Mouse (Mus musculus) megakaryocyte-erythroid progenitor cell, adult 5-6 weeks (primary cell): ENCODE measurements around the gene Clpp. TPM values are rescaled to one million over a fixed set of nuclear protein-coding genes. Genes with fewer than 3 reads are reported as not detected.

Experiments
- ATAC-seq: replicated peaks from 2 replicates; pipeline ENCODE4 v1.8.0; 2016; ENCODE audit warnings: mild to moderate bottlenecking, inconsistent platforms; ENCODE audit not compliant: severe bottlenecking, poor library complexity, low FRiP score, low TSS enrichment
- total RNA-seq, 2 experiments: library from RNA; stranded (forward) in 1 of 2; stranded (reverse) in 1 of 2; fragments of 200-1000, 215-1000 nt in 1 of 2; fragments of >200 nt in 1 of 2; fragmentation: Nextera tagmentation in 1 of 2; gene quantifications; 2 replicates each; pipeline ENCODE4 v1.2.3; 2014 to 2017

Clpp gene
- 89.2 and 116 TPM in 2 replicates for total RNA-seq (2014; fragmentation: Nextera tagmentation)
- total RNA-seq (2017) = 83.2 and 135 TPM in 2 replicates

DNA sequence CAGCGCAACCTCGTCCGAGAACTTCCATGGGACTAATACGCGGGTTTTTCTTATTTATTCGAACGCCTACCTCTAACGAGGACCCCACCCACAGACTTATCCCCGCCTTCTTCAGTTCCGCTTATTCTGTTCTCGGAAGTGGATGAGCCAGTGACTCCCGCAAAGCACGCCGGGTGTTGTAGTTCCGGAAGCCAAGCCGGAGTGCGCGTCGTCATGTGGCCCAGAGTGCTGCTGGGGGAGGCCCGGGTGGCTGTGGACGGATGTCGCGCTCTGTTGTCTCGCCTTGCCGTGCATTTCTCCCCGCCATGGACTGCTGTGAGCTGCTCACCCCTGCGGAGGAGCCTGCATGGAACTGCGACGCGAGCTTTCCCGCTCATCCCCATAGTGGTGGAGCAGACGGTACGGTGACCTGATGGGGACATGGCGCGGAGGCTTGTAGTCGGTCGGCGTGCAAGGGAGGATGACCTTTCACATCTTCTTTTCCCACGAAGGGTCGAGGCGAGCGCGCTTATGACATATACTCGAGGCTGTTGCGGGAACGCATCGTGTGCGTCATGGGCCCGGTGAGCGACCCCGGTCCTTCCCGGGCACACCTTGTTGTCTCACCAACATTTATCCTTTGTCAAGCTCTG, at the start of gene Clpp:
Clpp (plus strand) TSS at position 191 of the 632 bp plus-strand sequence.
- peak; percentile 96 for ATAC-seq

DNA sequence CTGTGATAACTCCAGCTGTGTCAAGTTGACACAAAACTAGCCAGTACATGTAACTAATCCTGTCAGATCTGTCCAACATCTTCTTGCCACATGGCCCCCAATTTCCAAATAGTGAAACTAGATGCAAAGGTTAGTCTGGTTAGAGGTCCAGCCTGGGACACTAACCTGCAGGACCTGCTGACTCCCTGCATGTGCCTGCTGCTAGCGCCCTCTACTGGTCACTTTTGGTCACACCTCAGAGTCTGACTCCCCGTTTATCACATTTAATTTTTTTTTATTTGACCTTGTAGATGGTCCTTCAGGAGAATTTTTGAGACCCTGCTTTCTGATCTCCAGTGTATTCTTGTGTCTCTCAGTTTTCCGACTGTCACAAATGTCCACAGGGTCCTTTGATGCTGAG, 39.2 kb upstream of the Clpp start:
- ATAC-seq = peak; percentile 74

DNA sequence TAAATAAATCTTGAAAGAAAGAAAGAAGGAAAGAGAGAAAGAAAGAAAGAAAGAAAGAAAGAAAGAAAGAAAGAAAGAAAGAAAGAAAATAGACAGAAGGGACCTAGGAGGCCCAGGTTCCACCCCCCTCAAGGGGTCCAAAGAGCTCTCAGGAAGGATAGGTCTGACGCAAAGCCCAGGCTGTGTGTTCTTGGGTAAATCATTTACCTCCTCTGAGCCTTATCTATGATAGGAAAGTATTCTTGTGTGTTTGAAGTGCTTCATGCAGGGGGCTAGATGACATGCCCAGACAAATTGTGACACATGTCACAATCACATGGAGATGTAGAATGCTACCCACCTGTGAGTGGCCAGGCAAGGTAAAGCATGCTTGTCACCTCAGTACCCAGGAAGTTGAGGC, 37.5 kb upstream of the Clpp start:
- ATAC-seq = no peak

DNA sequence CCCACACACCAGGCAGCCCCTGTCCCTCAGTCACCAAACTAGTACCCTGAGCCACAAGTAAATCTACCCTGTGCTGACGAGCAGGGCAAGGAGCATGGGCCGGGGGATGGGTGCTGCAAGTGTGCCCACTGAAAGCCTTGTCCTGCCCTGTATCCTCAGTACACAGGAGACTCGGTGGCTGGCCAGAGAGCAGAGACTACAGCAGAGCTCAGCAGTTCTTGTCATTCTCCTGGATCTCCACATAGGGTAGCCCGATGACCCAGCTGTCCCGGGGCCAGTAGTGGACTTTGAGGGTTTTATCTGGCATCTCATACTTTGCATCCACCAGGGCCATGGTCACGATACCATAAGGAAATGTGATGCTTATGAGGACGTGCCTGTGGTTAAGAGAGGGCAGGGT, 35.2 kb upstream of the Clpp start:
- ATAC-seq = no peak

DNA sequence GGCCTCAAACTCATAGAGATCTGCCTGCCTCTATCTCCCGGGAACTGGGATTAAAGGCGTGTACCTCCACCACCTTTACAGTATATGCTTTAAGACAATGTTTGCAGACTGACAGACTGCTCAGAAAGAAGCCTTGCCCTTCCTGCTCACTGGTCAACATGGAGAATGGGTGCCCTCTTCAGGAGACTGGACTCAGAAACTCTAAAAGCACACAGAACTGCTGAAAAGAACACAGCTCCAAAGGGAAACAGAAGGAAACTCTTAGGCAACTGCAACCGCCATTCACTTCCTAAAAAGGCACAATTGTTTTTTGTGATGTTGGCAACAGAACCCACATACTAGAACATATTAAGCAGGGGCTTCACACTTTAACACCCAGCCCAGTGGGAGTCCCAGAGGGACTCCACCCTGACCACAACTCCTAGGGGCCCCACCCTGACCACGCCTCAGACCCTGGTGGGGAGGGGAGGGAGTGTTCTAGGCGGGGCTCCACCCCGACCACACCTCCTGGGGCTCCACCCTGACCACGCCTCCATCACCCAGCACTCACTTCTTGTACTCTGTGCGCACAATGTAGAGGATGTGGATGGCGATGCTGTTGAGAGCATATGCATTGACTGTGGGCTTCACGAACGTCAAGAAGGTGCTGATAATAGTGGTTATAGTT, 32.2 kb upstream of the Clpp start:
- ATAC-seq = peak; percentile 97

DNA sequence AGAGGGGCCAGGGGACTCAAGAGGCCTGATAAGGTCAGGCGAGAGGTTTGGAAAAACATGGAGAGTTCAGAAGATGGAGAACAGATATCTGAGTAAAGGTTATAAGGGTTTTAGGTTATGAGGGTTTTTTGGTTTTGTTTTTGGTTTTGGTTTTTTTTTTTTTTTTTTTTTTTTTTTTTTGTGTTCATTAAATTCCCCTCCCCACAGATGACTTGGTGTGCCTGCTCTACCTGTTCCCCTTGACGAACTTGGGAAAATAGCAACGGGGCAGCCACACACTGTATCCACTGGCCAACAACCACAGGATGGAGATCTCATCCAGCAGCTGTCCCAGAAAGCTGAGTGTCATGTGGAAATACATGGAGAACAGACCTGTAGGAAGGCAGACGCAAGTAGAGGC, 31.4 kb upstream of the Clpp start:
- ATAC-seq = no peak

DNA sequence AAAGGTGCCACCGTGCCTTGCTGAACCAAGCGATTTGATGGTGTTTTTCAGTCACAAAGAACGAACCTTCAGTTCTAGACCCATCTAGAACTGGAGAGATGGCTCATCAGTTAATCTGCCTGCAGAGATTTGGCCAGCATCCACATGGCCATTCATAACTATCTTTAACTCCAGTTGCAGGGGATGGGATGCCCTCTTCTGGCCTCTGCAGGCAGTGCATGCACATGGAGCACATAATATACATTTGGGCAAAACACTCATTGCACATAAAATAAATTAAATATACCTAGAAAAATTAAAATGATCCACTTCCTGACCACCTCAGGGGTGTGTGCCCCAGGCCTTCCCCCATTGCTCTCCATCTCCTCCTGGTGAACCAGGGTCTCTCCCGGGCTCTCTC, 28.2 kb upstream of the Clpp start:
- ATAC-seq = no peak

DNA sequence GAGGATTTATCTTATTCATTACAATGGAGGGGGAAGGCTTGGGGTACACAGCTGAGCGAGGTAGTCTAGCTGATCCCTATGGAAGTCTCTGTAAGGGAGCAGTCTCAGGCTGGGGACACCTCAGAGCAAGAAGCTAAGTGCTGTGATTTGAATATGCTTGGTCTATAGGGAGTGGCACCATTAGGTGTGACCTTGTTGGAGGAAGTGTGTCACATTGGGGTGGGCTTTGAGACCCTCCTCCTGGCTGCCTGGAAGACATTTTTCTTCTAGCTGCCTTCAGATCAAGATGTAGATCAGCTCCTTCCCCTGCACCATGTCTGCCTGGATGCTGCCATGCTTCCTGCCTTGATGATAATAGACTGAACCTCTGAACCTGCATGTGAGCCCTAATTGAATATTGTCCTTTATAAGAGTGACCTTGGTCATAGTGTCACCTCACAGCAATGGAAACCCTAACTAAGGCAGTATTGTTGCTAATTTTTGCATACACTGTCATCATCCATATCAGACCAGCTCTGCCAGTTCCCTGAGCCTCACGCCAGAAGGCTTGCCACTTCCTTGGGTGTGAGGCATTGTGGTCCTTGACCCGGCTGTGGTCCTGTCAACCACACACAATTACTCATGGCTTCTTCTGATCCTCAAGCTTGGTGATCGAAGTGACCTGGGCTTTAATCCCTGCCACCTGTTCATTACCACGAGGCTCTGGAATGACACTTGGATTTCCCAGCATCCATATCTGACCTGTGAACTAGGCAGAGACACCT, 27.3 kb upstream of the Clpp start:
- no peak for ATAC-seq

DNA sequence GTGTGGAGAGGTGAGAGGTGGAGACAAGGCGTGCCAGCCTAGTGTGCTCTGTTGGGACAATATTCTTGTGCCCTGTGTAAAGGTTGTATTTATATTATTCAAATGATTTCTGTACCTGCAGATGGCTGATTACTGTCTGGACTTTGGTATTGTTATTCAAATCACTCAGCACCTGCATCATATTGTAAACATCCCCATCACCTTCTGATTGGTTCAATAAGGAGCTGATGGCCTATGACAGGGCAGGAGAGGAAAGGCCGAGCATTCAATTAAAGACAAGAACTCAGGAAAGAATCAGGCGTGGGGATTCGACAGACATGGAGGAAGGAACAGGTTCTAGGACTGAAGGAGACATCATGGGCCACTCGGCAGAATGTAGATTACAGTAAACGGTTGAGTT, 26.5 kb upstream of the Clpp start:
- ATAC-seq = no peak

DNA sequence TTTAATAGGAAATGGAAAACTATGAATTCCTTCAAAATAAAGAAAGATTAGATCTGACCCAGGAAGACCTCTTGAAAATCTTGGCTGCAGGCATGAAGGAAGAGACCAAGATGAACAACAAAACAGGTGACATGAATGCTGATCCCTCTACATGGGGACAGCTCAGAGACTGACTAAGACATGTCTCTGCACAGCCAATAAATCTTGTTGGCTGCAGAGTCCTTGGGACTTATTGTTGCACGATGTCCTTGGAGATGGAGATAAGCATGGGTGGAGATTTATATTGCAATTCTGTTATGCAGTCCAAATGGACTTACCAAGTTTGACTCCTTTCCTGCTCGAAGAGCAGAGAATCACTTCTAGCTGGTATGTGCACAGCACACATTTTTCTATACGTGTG, 20.8 kb upstream of the Clpp start:
- no peak for ATAC-seq

DNA sequence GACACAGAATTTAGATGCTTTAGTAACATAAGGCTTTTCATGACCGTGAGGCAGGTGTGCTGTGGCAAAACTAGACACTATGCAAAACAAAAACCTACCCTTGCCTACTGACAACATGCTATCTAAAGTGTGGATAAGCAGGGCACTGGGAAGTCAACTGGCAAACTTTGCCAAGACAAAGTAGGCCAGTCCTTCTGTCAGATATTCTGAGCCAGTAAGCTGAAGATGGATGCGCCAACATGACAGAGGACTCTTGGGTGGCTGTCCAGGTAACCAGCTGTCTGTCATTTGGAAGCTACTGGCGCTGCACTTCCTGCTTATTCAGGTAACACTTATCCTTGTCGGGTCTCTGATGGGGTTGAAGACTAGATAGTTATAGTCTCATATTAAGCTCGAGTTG, 20.0 kb upstream of the Clpp start:
- ATAC-seq = no peak

DNA sequence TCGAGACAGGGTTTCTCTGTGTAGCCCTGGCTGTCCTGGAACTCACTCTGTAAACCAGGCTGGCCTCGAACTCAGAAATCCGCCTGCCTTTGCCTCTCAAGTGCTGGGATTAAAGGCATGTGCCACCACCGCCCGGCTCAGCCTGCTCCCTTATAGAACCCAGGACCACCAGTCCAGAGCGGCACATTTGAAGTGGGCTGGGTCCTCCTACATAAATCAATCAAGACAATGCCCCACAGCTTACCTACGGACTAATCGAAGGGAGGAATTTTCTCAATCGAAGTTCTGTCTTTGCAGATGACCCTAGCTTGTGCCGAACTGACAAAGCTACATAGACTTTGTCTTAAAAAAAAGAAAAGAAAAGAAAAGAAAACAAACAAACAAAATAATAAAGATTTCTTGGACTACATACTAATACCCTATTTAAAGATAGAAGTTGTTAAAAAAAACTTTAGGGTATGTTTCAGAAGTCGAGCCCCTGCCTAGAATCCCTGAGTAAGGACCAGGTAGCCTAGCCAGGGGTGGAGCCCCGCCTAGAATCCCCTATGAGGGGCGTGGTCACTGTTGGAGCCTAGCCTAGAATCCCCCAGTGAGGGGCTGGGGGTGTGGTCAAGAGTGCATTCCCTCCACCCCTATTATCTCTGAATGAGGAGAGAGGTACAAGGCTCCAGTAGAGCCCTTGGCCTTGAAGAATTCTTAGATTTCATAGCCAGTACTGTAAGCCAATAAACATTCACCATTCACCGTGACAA, 16.0 kb upstream of the Clpp start:
- 0 out of 2 replicates have a peak, but pooled peaks have one; percentile 24 for ATAC-seq

DNA sequence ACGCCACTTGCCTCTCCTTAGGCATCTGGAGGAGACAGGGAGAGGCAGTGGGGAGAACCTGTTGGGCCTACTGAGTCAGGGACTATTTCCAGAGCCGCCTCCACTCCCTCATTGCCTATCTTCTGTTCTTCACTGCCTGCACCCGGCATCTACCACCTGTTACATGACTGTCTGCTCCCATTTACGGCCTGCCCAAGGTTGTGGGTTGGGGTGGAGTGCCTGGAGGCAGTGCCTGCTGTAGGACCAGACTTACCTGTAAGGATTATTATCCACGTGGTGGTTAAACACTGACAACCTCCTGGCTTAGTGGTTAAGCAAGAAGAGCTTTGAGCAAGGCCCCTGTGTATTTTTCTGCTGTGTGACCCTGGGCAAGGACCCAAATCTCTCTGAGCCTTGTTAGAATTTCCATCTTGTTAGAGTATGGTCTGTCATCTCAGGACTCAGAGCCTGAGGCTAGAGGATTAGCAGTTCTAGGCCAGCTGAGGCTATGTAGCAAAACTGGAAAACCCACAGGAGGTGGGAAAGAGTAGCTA, 15.3 kb upstream of the Clpp start:
- 0 out of 2 replicates have a peak, but pooled peaks have one; percentile 20 for ATAC-seq

DNA sequence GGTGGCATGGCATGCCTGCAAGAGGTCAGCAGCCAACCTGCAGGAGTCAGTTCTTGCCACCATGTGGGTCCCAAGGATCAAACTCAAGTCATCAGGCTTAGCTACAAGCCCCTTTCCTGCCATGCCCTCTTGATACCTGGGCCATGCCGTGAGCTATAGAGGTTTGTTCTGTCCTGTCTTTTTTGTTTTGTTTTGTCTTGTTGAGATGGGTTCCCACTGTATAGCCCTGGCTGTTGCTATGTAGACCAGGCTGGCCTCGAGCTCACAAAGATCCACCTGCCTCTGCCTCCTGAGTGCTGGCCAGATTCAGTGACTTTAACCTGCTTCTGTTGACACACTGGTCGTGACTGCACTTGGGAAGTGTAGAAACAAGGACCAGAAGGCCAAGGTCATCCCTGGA, 14.7 kb upstream of the Clpp start:
- no peak for ATAC-seq

DNA sequence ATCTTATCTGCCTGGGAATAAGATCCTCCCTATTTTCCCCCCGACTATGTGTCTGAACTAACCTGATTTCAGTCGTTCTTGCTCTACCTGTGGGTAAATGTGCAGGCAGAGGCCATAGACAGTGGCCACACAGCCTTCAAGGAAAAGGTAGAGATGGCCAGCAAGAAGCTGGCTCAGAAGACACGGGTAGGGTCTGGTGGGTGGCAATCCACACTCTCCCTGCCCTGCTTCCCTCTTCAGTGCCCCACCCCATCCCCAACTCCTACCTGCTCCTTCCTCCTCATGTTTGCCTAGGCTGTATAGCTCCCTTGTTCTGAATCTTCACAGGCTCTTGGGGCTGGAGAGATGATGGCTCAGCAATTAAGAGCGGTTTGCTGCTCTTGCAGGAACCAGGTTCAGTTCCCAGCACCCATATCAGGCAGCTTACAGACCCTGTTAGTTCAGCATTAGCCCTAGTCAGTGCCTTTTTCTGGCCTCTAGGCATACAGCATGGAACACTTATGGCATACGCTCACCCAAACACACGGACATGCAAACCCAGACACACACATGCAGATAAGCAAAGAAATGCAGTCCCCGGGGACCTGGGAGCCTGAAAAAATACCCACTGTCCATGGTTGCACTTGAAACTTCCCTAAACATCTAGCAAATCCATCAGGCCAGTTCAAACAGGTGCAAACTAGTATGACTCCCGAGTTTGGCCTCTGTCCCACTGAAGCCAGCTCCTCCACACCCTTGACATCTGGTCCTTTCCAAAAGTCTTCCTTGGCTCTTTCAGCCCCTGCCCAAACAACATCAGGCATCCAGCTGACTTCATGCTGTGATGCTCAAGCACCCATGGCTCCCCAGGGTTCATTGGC, 13.3 kb upstream of the Clpp start:
- no peak for ATAC-seq

DNA sequence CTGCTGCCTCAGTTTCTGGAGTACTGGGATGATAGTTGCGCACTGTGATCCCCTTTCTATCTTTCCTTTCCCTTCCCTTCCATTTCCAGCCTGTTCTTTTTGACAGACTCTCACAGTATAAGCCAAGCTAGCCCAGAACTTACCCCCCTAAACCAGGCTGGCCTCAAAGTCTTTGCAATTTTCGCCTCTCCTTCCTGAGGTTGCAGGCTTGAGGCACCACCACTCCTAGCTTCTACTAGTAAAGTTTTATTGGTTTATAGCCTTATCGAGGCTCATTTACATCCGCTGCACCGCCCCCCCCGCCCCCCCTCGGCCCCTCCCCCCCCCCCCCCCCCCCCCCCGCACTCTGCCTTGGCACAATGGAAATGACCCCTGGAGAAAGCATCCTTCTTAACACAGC, 10.6 kb upstream of the Clpp start:
- no peak for ATAC-seq

DNA sequence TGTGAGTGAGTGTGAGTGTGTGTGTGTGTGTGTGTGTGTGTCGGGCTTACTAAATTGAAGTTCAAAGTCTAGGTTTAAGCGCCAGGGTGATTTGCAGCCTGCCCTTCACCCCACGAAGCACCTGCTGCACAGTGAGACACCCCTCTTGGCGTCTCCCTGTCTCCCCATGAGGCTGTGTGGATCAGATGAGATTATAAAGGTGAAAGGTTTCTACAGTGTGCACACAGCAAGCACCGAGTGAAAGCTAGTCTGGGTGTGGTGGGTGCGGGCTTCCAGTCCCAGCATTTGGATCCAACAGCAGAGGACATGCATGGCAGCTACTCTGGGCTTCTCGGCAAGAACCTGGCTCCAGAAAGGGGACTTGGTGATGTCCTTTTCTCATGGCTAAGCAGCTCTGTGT, 9.1 kb upstream of the Clpp start:
- no peak for ATAC-seq

DNA sequence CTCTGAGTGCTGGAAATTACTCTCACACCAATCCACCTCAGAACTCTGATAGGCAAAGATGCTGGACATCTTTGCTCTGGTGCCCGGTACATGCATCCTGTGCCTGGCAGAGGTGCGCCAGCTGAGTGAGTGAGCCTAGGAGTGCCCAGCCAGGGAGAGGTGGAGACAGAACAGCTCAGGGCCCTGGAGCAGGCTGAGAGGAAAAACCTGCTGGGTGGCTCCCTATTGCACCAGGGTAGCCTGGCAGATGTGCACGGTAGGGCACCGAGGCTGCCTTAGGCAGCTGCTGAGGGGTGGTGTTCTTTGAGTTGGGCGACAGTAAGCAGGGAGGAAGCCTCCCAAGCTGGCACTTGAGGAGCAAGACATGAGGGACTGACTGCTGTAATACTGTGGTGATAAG, 8.1 kb upstream of the Clpp start, which contains the start of gene Acer1:
Acer1 (minus strand) TSS at position 114 of the 400 bp plus-strand sequence.
- no peak for ATAC-seq

DNA sequence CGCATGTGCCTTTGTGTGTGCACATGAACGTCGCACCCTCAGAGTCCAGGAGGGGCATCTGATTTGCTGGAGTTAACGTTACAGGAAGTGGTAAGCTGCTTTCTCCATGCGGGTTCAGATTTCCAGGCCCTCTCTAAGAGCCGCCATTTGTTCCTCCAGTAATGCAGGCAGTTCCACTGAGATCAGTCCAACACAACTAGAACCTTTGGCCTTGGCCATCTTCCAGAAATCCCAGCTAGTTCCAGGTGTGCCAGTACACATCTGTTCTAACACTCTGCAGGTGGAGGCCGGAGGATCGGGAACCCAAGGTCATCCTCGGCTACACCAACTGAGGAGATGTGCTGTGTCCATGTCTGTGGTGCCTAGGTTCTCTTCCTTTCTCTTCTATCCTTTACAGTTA, 5.2 kb upstream of the Clpp start:
- no peak for ATAC-seq
